Mouse (Mus musculus) fibroblast of lung, adult 2 months (primary cell): ENCODE data around the gene Pced1b.

Experiments
- DNase-seq: peaks from one replicate; pipeline ENCODE4 v3.0.0-alpha.2; 2011; ENCODE audit warnings: low read depth

The Pced1b gene

GRCm38 (mm10) chr15:97257206-97257775 lies 10.4 kb downstream of the Pced1b start:
- DNase-seq, result no peak

- no peak for DNase-seq
These were observed 11.8 kb downstream of the Pced1b start for GRCm38 (mm10) chr15:97258483-97259230.

GRCm38 (mm10) chr15:97259300-97259699 lies 12.4 kb downstream of the Pced1b start:
- no peak for DNase-seq

- no peak for DNase-seq
These were observed 13.2 kb downstream of the Pced1b start for GRCm38 (mm10) chr15:97259968-97260597.

GRCm38 (mm10) chr15:97262251-97262650 lies 15.3 kb downstream of the Pced1b start:
- no peak for DNase-seq

GRCm38 (mm10) chr15:97266236-97266845 lies 19.4 kb downstream of the Pced1b start:
- no peak for DNase-seq

- no peak for DNase-seq
These were observed 20.3 kb downstream of the Pced1b start for GRCm38 (mm10) chr15:97267094-97267695.

GRCm38 (mm10) chr15:97271985-97272697 lies 25.2 kb downstream of the Pced1b start:
- no peak for DNase-seq

- no peak for DNase-seq
These were observed 25.9 kb downstream of the Pced1b start for GRCm38 (mm10) chr15:97272831-97273230.

GRCm38 (mm10) chr15:97275626-97276395 lies 28.9 kb downstream of the Pced1b start:
- no peak for DNase-seq

- no peak for DNase-seq
These were observed 29.8 kb downstream of the Pced1b start for GRCm38 (mm10) chr15:97276660-97277153.

GRCm38 (mm10) chr15:97277328-97277727 lies 30.4 kb downstream of the Pced1b start:
- DNase-seq, result no peak

GRCm38 (mm10) chr15:97278340-97278948 lies 31.5 kb downstream of the Pced1b start:
- no peak for DNase-seq

- DNase-seq, result no peak
These were observed 33.2 kb downstream of the Pced1b start for GRCm38 (mm10) chr15:97280131-97280530.

- no peak for DNase-seq
These were observed 33.9 kb downstream of the Pced1b start for GRCm38 (mm10) chr15:97280776-97281175.

- DNase-seq, result no peak
These were observed 35.0 kb downstream of the Pced1b start for GRCm38 (mm10) chr15:97281712-97282571.

- DNase-seq, result no peak
These were observed 35.6 kb downstream of the Pced1b start for GRCm38 (mm10) chr15:97282572-97282881.

GRCm38 (mm10) chr15:97284201-97284600 lies 37.3 kb downstream of the Pced1b start:
- no peak for DNase-seq

GRCm38 (mm10) chr15:97285665-97286212 lies 38.8 kb downstream of the Pced1b start:
- DNase-seq, result no peak
